Mouse (Mus musculus): ENCODE results near the gene Spint2.

Gene Spint2

GRCm38 (mm10) chr7:29304463-29305262, 23.0 kb upstream of the Spint2 start:
- no peak for DNase-seq (ENCODE audit: extremely low read depth, insufficient read length, low spot score)

- DNase-seq (ENCODE audit: extremely low read depth, insufficient read length, low spot score): no peak
Observed at GRCm38 (mm10) chr7:29303738-29304462, 22.2 kb upstream of the Spint2 start, which contains the start of gene Dpf1. Gene Dpf1 (plus strand): TSS chr7:29303951.

GRCm38 (mm10) chr7:29302641-29303040, 20.9 kb upstream of the Spint2 start:
- no peak for DNase-seq (ENCODE audit: extremely low read depth, insufficient read length, low spot score)

GRCm38 (mm10) chr7:29301127-29301566, 19.4 kb upstream of the Spint2 start:
- peak; percentile 50 for DNase-seq (ENCODE audit: extremely low read depth, insufficient read length, low spot score)

GRCm38 (mm10) chr7:29296998-29297397, 15.3 kb upstream of the Spint2 start:
- no peak for DNase-seq (ENCODE audit: extremely low read depth, insufficient read length, low spot score)

GRCm38 (mm10) chr7:29295861-29296647, 14.3 kb upstream of the Spint2 start:
- no peak for DNase-seq (ENCODE audit: extremely low read depth, insufficient read length, low spot score)

- no peak for DNase-seq (ENCODE audit: extremely low read depth, insufficient read length, low spot score)
Observed at GRCm38 (mm10) chr7:29294111-29294761, 12.5 kb upstream of the Spint2 start.

GRCm38 (mm10) chr7:29293131-29294065, 11.7 kb upstream of the Spint2 start:
- no peak for DNase-seq (ENCODE audit: extremely low read depth, insufficient read length, low spot score)

- no peak for DNase-seq (ENCODE audit: extremely low read depth, insufficient read length, low spot score)
Observed at GRCm38 (mm10) chr7:29292458-29293098, 10.9 kb upstream of the Spint2 start.

- DNase-seq (ENCODE audit: extremely low read depth, insufficient read length, low spot score): peak; percentile 72
Observed at GRCm38 (mm10) chr7:29291616-29292457, 10.1 kb upstream of the Spint2 start.

- DNase-seq (ENCODE audit: extremely low read depth, insufficient read length, low spot score): no peak
Observed at GRCm38 (mm10) chr7:29290691-29291485, 9.2 kb upstream of the Spint2 start.

- DNase-seq (ENCODE audit: extremely low read depth, insufficient read length, low spot score): no peak
Observed at GRCm38 (mm10) chr7:29289856-29290255, 8.1 kb upstream of the Spint2 start.

- DNase-seq (ENCODE audit: extremely low read depth, insufficient read length, low spot score): no peak
Observed at GRCm38 (mm10) chr7:29288942-29289638, 7.4 kb upstream of the Spint2 start, which contains the start of gene Ppp1r14a. Gene Ppp1r14a (plus strand): TSS chr7:29289308.

- DNase-seq (ENCODE audit: extremely low read depth, insufficient read length, low spot score): no peak
Observed at GRCm38 (mm10) chr7:29288079-29288478, 6.4 kb upstream of the Spint2 start.

GRCm38 (mm10) chr7:29287481-29287880, 5.8 kb upstream of the Spint2 start:
- DNase-seq (ENCODE audit: extremely low read depth, insufficient read length, low spot score): no peak

- no peak for DNase-seq (ENCODE audit: extremely low read depth, insufficient read length, low spot score)
Observed at GRCm38 (mm10) chr7:29284523-29284922, 2.8 kb upstream of the Spint2 start.

GRCm38 (mm10) chr7:29283876-29284275, 2.2 kb upstream of the Spint2 start:
- no peak for DNase-seq (ENCODE audit: extremely low read depth, insufficient read length, low spot score)

Measured in 3134 (cell line).